Mouse (Mus musculus): ENCODE results near the gene Vmn2r60. TPM values are rescaled to one million over a fixed set of nuclear protein-coding genes. Genes with fewer than 3 reads are reported as not detected.
A peak's percentile ranks its signal among the peaks of the same experiment; 100 is the strongest.

The Vmn2r60 gene
- total RNA-seq (2015; ENCODE audit: low replicate concordance): not detected in 2 replicates
- total RNA-seq (2017; ENCODE audit: low replicate concordance): under 0.01 TPM in 1 of 2 replicates, not detected in the other

DNA sequence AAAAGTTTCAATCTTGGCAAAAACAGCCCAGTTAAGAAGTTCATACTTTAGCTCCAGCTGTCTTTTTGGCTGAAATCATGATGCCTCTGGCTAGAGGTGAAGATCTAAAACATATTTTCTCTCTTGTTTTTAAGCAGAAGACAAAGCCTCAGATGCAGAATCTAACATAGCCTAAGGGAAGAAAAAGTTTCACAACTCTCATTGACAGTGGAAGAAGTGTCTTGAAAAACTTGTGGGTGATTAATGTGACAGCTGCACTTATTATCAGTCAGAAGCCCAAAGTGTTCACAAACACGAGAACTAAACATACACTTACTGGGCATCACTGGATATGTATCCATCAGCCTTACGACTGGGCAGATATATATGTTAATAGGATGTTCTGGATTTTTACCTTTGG is at the start of gene Vmn2r60:
TSS of gene Vmn2r60 (plus strand) at position 301 of the 400 bp plus-strand sequence.
- no peak for ATAC-seq (replicated peaks; ENCODE audit: low FRiP score, poor library complexity, severe bottlenecking)

DNA sequence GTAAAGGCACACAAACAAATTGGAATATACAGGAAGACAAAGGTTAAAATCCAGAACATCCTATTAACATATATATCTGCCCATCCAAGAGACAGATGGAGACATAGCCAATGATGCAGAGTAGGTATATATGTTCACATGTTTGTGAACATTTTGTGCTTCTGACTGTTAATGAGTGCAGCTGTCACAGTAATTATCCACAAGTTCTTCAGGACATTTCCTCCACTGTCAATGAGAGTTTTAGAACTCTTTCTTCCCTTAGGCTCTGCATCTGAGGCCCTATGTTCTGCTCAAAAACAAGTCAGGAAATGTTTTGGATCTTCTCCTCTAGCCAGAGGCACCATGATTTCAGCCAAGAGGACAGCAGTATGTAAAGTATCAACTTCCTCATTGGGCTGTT is 48.6 kb upstream of the Vmn2r60 start, which contains the start of gene Vmn2r59:
TSS of gene Vmn2r59 (minus strand) at position 101 of the 400 bp plus-strand sequence.
- no peak for ATAC-seq (replicated peaks; ENCODE audit: low FRiP score, poor library complexity, severe bottlenecking)

DNA sequence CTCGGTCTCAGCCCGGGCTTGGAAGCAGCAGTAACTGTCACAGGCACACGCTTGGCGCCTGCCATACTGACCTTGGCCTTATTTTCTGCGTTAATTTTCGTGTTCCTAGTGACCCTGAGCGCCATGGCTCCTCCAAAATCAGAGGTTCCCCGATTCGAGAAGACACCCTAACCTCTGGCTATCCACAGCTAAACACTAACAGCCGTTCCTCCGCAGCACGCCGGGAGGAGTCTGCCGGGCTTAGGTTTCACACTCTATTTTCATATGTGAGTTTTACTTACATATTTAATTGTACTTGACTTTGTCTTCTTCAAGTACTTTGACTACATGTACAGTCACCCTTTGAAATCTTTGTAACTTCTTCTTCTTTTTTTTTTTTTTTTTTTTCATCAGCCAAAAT is 509 bp upstream of the Vmn2r60 start:
- ATAC-seq (replicated peaks; ENCODE audit: low FRiP score, poor library complexity, severe bottlenecking): peak; percentile 83

Other genes starting within 250 kb of the Vmn2r60 start
- gene Vmn2r58, start 235.1 kb upstream of the Vmn2r60 start, total RNA-seq (2015; ENCODE audit: low replicate concordance): not detected in 2 replicates
- gene Vmn2r58, start 235.1 kb upstream of the Vmn2r60 start, total RNA-seq (2017; ENCODE audit: low replicate concordance): not detected in 2 replicates
- gene Vmn2r59, start 48.7 kb upstream of the Vmn2r60 start, total RNA-seq (2015; ENCODE audit: low replicate concordance): not detected in 2 replicates
- gene Vmn2r59, start 48.7 kb upstream of the Vmn2r60 start, total RNA-seq (2017; ENCODE audit: low replicate concordance): not detected in 2 replicates
- not detected in 2 replicates for gene Vmn2r61, start 152.3 kb downstream of the Vmn2r60 start, total RNA-seq (2015; ENCODE audit: low replicate concordance)
- gene Vmn2r61, start 152.3 kb downstream of the Vmn2r60 start, total RNA-seq (2017; ENCODE audit: low replicate concordance): not detected in 2 replicates